Mouse (Mus musculus) brain, adult 2 months (tissue): ENCODE measurements around the gene Smad6.

ENCODE experiments used
- DNase-seq: peaks from one replicate; pipeline ENCODE4 v3.0.0; 2011; ENCODE audit warnings: low read depth, low spot score

Smad6 gene

DNA sequence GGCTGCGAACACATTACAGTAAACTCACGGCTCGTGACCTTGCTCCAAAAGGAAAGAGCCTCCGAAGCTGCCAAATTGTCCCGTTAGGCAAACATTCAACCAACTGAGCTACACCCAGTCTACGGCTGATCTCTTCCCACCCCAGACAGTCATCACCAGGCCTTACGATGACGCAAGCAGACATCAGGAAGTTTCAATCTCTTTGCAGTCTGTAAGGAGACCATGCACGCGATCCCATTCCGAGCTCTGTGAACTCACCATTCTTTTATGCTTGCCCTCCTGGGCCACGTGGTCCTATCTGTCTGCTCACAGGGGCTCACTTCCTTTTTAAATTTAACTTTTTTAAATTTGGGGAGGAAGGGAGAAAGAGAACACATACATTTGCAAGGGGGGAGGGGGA is 32.6 kb downstream of the Smad6 start:
- no peak for DNase-seq

DNA sequence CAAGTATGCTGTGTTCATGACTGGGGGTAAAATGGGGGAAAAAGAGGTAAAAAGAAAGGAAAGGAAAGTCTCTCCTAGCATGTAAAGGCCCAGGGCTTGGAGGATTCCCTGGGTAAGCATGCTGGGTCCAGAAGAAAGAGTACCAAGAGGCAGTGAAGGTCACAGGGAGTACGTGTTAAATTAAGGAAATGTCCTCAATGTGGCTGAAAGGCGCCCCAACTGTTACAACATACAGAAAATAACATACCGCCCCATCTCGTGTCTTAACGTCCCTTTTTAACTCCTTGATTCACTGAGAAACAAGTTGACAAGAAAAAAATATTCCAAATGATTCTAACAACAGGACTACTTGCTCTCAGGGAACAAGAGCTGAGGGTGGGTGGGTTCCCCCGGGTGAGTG is 36.7 kb downstream of the Smad6 start:
- no peak for DNase-seq

DNA sequence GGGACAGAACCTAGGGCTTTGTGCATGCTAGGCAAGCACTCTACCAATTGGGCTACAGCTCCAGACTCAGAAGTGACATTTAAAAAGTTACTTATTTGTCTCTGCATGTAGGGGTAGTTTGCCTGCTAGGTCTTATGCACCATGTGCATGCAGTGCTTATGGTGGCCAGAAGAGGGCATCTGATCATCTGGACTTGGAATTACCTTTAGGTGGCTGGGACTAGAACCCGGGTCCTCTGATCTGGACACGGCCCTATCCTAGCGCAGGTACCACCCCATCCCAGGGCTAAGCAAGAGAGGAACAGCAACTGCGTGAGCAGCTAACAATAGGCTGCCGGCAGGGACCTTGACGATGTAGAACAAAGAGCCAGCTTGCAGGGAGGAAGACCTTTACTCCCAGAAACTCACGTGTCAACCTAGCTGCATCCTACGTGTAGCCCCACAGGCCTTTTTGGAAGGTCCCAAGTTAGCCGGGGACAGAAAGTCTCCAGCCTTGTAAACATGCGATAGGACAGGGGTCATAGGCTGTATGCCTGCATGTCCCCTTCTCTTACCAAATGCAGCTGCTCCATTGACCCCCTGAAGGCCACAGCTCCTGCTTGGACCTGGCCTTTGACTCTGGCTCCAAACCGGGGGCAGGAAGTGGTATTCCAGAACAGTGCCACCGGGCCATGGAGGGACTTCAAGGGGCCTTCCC is 38.8 kb downstream of the Smad6 start:
- DNase-seq = no peak

- no peak for DNase-seq
Observed at GRCm38 (mm10) chr9:63981912-63982311, 39.9 kb downstream of the Smad6 start.

DNA sequence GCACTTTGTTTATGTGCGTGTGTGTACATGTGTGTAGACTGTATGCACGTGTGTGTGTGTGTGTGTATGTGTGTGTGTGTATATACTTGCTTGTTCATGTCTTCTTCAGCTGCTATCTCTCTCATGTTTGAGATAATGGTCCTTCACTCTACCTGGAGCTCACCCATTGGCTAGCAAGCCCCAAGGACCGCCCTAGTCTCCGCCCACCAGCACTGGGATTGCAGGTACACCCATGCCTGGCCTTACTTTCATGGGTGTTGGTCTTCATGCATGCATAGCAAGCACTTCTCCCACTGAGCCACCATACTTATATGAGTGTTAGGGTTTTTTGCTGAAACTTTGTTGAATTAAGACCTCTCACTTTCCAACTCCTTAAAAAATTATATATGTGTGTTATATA is 40.5 kb downstream of the Smad6 start:
- no peak for DNase-seq

DNA sequence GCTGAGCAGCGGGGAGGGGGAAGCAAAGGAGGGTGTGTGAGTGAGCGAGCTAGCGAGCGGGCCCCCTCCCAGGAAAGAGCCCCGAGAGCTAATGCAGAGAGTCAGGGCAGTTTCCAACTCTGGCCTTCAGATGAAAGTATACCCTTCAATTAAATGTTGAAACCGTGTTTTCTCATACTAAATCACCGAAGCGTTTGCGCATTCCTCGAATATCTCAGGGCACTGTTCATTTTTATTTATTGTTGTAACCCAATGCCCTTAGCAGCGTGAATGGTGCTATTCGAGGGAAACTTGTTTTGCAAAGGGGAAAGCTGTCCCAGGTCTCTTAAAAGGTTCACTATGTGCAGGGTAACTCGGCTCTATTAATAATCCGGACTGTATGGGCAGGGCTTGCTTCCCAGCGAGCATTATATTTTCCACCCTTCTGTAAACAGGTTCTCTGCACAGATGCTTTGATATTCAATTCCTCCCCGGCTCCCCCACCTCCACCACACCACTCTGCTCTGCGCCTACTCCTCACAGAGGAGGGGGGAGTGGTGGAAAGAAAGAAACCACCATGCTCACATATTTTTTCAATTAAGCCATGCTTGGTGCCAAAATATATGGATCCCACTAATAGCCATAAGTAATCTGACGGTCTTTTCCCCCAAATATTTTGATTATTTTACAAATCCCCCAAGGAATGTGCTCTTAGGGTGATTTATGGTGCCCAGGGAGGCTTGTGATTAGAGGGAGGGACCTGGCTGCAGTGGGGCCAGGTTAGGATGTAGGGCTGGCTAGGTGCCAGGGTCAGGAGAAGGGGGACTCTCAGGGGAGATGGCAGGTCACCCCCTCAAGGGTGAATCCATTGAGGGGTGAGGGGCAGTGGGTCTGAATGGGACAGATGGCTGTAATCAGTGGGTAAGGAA is 41.4 kb downstream of the Smad6 start:
- no peak for DNase-seq

GRCm38 (mm10) chr9:63979275-63979674 is 42.6 kb downstream of the Smad6 start:
- DNase-seq = no peak

DNA sequence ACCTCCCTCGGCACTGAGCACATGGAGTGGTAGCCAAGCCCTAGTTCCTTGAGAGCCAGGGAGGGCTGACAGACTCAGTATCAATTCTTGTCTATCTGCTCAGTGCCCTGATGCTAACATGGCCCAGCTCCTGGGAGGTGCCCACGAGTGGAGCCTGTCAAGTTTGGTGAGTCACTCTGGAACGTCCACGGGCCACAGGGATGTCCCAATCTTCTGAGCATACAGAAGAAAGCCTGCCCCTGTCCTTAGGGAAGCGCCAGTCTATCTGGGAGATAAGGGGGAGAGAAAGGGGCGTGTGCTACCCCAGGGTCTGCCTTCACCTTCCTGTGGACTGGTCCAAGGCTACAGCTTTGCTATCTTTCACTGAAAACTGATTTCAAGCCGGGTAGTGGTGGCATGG is 43.2 kb downstream of the Smad6 start:
- DNase-seq = no peak

- no peak for DNase-seq
Observed at GRCm38 (mm10) chr9:63975996-63976395, 45.9 kb downstream of the Smad6 start.

GRCm38 (mm10) chr9:63974258-63975023 is 47.4 kb downstream of the Smad6 start:
- DNase-seq = no peak

DNA sequence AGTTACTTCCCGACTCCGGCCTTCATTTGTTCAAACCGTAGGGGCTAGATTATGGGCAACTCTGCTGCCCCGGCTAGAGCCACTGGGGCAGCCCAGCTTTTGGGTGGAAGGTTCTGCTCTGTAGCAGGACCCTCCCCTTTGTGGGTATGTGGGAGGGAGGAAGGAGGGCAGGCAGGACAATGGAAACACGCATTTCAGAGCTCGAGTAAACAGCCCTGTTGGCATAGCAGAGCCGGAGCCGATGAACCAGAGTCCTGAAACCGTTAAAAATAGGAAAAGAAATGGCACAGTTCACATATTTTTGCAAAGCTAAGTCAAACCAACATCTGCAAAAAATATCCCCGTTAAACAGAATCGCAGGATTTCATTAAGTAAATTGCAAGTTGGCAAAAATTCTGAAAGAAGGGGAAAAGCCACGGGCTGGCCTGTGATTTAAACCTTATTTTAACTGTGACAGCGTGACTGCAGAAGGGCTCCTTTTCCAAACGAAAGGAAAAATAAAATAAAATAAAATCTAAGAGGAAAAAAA is 48.1 kb downstream of the Smad6 start:
- no peak for DNase-seq

GRCm38 (mm10) chr9:63972576-63973290 is 49.1 kb downstream of the Smad6 start:
- DNase-seq = no peak

- no peak for DNase-seq
Observed at GRCm38 (mm10) chr9:63971557-63971956, 50.3 kb downstream of the Smad6 start.

- no peak for DNase-seq
Observed at GRCm38 (mm10) chr9:63970836-63971235, 51.0 kb downstream of the Smad6 start.

DNA sequence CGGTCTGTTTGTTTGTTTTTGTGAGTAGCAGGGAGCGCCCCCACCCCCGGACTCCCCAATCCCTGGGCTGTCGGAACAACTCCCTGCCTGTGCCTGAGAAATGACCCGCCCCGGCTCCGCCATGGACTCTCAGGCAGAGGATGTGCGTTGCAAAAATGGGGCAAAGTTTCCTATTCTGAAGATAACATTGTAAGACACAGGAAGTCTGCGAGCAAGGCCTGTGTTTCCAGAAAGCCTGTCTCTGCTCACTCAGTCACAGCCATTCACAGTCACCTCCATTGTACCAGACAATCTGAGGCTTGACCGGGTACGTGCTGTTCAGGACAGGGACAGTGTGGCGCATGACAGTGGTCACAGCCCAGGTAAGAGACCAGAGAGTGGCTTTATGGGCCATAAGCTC is 51.5 kb downstream of the Smad6 start:
- DNase-seq = no peak

GRCm38 (mm10) chr9:63969467-63969866 is 52.4 kb downstream of the Smad6 start:
- DNase-seq = no peak

- DNase-seq = peak; percentile 91
Observed at GRCm38 (mm10) chr9:63968592-63968991, 53.3 kb downstream of the Smad6 start.

DNA sequence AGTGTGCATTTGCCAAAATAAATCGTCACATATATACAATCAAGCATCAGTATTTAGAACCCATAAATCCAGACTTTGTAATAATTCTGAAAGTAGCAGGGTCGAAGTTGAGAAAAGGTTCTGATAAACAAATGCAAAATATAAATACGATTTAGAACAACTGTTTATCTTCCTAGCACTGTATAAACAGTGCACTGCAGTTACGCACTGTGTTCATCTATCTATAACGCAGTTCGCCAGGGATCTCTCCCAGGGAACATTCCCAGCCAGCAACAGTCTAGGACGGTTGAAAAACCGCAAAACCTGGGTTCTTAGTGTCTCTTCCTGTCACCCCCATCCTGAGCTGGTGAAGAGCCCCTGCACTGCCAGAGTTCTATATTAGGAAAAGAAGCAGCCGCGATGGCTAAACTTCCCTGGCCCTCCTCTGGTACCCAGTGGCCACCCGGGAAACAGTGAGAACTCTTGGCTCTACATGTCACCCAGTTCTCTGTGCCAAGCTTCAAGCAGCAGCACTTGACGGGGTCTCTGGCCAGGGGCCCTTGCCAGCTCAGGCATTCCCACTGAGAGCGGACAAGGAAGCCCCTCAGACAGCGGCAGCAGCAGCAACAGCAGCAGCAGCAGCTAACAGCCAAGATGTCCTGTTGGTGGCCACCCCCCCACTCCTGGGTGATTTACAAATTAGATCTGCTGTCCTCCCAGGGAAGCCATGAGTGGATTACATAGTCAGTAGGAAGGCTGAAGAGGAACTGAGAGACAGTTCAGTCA is 54.3 kb downstream of the Smad6 start:
- no peak for DNase-seq

DNA sequence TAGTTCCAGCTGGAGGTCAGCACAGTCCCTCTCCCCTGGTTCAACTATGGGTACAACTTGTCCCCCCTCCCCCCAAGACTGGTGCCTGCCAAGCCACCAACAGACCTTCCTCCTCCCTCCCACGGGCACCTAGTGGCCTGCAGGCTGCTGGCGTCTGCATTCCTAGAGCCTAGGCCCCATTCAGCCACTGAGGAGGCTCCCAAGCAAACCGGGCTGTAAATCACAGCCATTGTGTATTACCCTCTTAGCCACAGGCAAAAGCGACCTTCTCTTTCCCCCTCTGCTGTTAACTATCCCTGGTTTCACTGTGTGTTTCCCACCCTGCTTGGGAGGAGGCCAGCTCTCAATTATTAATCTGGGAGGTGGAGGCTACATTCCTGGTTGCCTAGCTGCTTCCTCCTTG is 56.3 kb downstream of the Smad6 start:
- no peak for DNase-seq

- DNase-seq = no peak
Observed at GRCm38 (mm10) chr9:63961881-63962280, 60.0 kb downstream of the Smad6 start.

GRCm38 (mm10) chr9:63960829-63961185 is 61.1 kb downstream of the Smad6 start:
- DNase-seq = no peak
